Mouse (Mus musculus) liver, embryonic 14.5 days (tissue): ENCODE measurements around the gene Alg9. TPM values are rescaled to one million over a fixed set of nuclear protein-coding genes. Genes with fewer than 3 reads are reported as not detected.

ENCODE experiments used
- ATAC-seq: fragments of 200-750 bp; cut with Nextera tagmentation; 2 replicates; pipeline ENCODE4 v1.8.0; 2017; ENCODE audit warnings: moderate number of reproducible peaks, mild to moderate bottlenecking, moderate library complexity; ENCODE audit not compliant: insufficient read depth
- DNase-seq, 3 experiments: peaks; one replicate each; pipeline ENCODE4 v3.0.0-alpha.2; 2012 to 2013; ENCODE audit warnings: low read depth in 3 of 3, low spot score in 3 of 3
- H3K27ac ChIP-seq: fragments of 300-500 bp; sonication (generic); 2 replicates; pipeline ENCODE4 v1.5.1; 2014; ENCODE audit warnings: moderate library complexity, mild to moderate bottlenecking, control low read depth, inconsistent platforms
- H3K27me3 ChIP-seq: fragments of 300-500 bp; sonication (generic); 2 replicates; pipeline ENCODE4 v1.6.1; 2014; ENCODE audit warnings: mild to moderate bottlenecking, low read length, moderate library complexity; ENCODE audit not compliant: control insufficient read depth, insufficient read depth
- H3K36me3 ChIP-seq: fragments of 300-500 bp; sonication (generic); replicated peaks from 2 replicates; pipeline ENCODE4 v1.6.1; 2014; ENCODE audit warnings: low read depth; ENCODE audit not compliant: control insufficient read depth, insufficient read depth
- H3K4me1 ChIP-seq, 2 experiments: fragments of 200-500 bp in 1 of 2; fragments of 300-500 bp in 1 of 2; sonication (generic) in 1 of 2; replicated peaks; 2 replicates each; pipeline ENCODE4 v1.6.1; 2012 to 2014; ENCODE audit warnings: antibody characterized with exemption in 1 of 2, inconsistent platforms in 1 of 2, low read length in 1 of 2; ENCODE audit not compliant: control insufficient read depth in 2 of 2, insufficient read depth in 2 of 2
- H3K4me2 ChIP-seq: fragments of 300-500 bp; sonication (generic); 2 replicates; pipeline ENCODE4 v1.6.1; 2014; ENCODE audit warnings: low read depth, mild to moderate bottlenecking, control low read depth, moderate library complexity
- H3K4me3 ChIP-seq, 2 experiments: fragments of 200-500 bp in 1 of 2; fragments of 300-500 bp in 1 of 2; sonication (generic) in 1 of 2; 2 replicates each; pipeline ENCODE4 v1.5.1; 2012 to 2014; ENCODE audit warnings: low read depth in 2 of 2, low read length in 2 of 2, mild to moderate bottlenecking in 2 of 2, control low read depth in 1 of 2, inconsistent platforms in 1 of 2, moderate library complexity in 1 of 2; ENCODE audit not compliant: insufficient read depth in 1 of 2
- H3K9ac ChIP-seq: fragments of 300-500 bp; sonication (generic); replicated peaks from 2 replicates; pipeline ENCODE4 v1.6.1; 2014; ENCODE audit warnings: mild to moderate bottlenecking, control low read depth, moderate library complexity
- H3K9me3 ChIP-seq: fragments of 300-500 bp; sonication (generic); 2 replicates; pipeline ENCODE4 v1.6.1; 2016; ENCODE audit warnings: low read length, mixed read lengths; ENCODE audit not compliant: control insufficient read depth
- CTCF ChIP-seq: IDR thresholded peaks from 2 replicates; pipeline ENCODE4 v1.5.1; 2016; ENCODE audit warnings: antibody characterized with exemption, low read depth, control low read depth
- EP300 ChIP-seq: IDR thresholded peaks from 2 replicates; pipeline ENCODE4 v1.6.1; 2016; ENCODE audit warnings: antibody characterized with exemption, low read depth
- WGBS: fragments of 180-500 bp; shearing (Covaris S2); extraction: QIAGEN DNeasy Blood & Tissue Kit; methylation state at CpG from one replicate; pipeline ENCODE4 v1.1.7; 2014; ENCODE audit not compliant: insufficient replicate concordance; 5-methylcytosine and 5-hydroxymethylcytosine counted together
- polyA plus RNA-seq, 2 experiments: library from polyadenylated mRNA; depleted of rRNA in 1 of 2; stranded (reverse) in 1 of 2; unstranded in 1 of 2; fragments of >200 nt; fragmentation: Nextera tagmentation in 1 of 2; extraction: Ambion mirVana in 1 of 2; gene quantifications; 2 replicates each; pipeline versions ENCODE4 v1.2.1 to v1.2.3; 2012 to 2014

The Alg9 gene
- polyA plus RNA-seq, 2 experiments, result 10.1 to 12.7 TPM

- no peak for ATAC-seq
- WGBS, result 79% methylated on average over 4 of the region's 4 CpGs
- no peak overlapping the region for H3K4me3 ChIP-seq
- H3K9me3 ChIP-seq, result no peaks in the 10 kb centered on the region
- no peak overlapping the region for H3K27ac ChIP-seq
- H3K9ac ChIP-seq, result no peak overlapping the region
- H3K4me1 ChIP-seq, result peaks cover 15 to 20% of the 10 kb centered on the region in 2 experiments
- H3K27me3 ChIP-seq, result no peaks in the 10 kb centered on the region
- no peak overlapping the region for H3K4me2 ChIP-seq
- DNase-seq, result no peak
- TF ChIP-seq CTCF (no peak), EP300 (no peak)
- no peaks in the 10 kb centered on the region for H3K36me3 ChIP-seq
These were observed 61.3 kb downstream of the Alg9 start for GRCm38 (mm10) chr9:50836097-50836496.

DNA sequence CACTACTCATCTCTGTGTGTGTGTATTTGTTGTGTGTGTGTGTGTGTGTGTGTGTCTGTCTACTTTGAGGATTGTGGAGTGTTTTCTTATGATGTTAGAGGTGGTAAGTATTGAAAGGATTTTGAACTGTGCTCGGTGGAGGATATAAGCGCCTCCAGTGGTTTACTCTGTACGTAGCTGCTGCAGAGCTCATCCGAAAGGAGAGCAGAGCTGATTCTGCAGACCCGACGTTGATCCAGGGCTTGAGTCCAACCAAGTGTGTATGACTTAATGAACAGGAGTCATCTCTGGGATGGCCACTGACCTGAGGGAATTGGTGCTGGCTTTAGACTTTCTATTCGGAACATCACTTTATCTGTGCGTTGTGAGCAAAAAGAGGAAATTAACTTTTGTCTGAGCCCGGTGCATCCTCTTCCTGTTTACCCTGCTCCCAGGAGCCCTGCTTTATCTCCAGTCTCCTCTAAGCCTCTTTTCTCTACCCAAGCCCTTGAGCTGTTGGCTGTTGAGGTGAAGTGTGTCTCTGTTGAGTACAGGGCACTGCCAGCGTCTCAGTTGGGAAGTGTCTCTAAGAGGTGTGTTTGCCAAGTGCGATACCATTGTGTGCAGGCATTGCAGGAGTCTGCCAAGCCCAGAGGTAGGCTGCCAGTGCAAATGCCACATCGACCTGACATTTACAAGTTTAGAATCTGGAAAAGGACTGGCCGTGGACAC, 66.4 kb downstream of the Alg9 start:
- TF ChIP-seq CTCF, result no peak; the same call in 1 of the 2 replicates
- no peak for TF ChIP-seq EP300
- Histone ChIP-seq H3K27me3 (no peaks in the 10 kb centered on the region), H3K4me1 (peaks cover 11% of the 10 kb centered on the region in 2 experiments), H3K27ac (peak overlapping the region; percentile 21; the same call in 1 of the 2 replicates), H3K9me3 (no peaks in the 10 kb centered on the region), H3K4me3 (no peak overlapping the region), H3K4me2 (peak overlapping the region; percentile 19), H3K9ac (peak overlapping the region; percentile 16; the same call in 1 of the 2 replicates), H3K36me3 (no peaks in the 10 kb centered on the region; the same call in 1 of the 2 replicates)
- ATAC-seq (0 out of 2 replicates have a peak, but pooled peaks have one; percentile 18), DNase-seq (no peak)
- WGBS, result 30% methylated on average over 13 of the region's 13 CpGs

DNA sequence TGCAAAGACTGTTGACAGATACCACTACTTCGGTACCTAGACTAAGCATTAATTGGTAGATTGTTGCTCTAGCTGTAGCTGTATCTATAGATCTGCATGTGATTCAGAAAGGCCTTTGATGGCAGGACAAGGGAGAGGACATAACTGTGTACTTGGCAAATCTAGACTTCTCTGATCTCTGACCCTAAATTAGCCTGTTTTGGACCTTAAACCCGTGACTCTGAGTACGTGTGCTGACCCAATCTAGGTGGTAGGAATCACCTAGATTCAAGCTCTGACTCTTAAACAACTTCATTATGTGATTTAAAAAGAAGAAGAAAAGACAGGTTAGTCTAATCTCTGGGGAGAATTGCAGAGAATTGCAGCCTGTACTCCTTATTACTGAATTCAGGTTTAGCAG, 70.3 kb downstream of the Alg9 start, which contains the start of gene Ppp2r1b:
Gene Ppp2r1b (plus strand): TSS at position 221 of the 400 bp plus-strand sequence.
- no peak within 1 kb of the TSS for H3K27ac ChIP-seq
- H3K27me3 ChIP-seq, result no peaks in the 10 kb centered on the region
- H3K36me3 ChIP-seq, result no peaks in the 10 kb centered on the region; the same call in 1 of the 2 replicates
- TF ChIP-seq EP300, result no peak
- no peak for TF ChIP-seq CTCF
- peaks cover 24 to 29% of the 10 kb centered on the region in 2 experiments for H3K4me1 ChIP-seq
- H3K9me3 ChIP-seq, result no peaks in the 10 kb centered on the region
- no peak within 1 kb of the TSS for H3K4me3 ChIP-seq
- H3K9ac ChIP-seq, result no peak within 1 kb of the TSS
- 80% methylated on average over 3 of the region's 3 CpGs for WGBS
- DNase-seq (no peak), ATAC-seq (no peak)
- H3K4me2 ChIP-seq, result no peak within 1 kb of the TSS

GRCm38 (mm10) chr9:50845547-50845946, 70.7 kb downstream of the Alg9 start:
- Histone ChIP-seq H3K27me3 (no peaks in the 10 kb centered on the region), H3K9me3 (no peaks in the 10 kb centered on the region), H3K36me3 (no peaks in the 10 kb centered on the region; the same call in 1 of the 2 replicates), H3K27ac (no peak overlapping the region), H3K9ac (no peak overlapping the region), H3K4me1 (peaks cover 22 to 27% of the 10 kb centered on the region in 2 experiments), H3K4me2 (no peak overlapping the region), H3K4me3 (no peak overlapping the region)
- 65% methylated on average over 9 of the region's 9 CpGs for WGBS
- no peak for DNase-seq
- no peak for TF ChIP-seq EP300
- ATAC-seq, result no peak

DNA sequence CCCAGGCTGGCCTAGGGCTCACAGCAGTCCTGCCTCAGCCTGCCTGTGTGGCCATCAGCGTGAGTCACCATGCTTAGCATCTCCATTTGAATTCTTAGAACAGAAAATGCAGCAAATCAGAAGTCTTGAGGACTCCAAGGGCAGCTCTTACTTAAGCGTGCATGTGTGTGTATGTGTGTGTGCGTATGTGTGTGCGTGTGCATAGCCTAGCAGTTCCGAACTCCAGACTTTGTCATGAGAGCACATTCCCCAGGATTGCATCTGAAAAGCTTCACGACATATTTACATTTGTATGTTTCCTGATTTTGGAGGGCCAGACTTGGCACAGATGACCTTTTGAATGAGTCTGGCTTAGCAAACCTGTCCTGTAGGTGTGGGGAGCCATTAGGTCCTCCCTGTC, 72.3 kb downstream of the Alg9 start:
- no peak for DNase-seq
- H3K36me3 ChIP-seq, result no peaks in the 10 kb centered on the region; the same call in 1 of the 2 replicates
- no peaks in the 10 kb centered on the region for H3K27me3 ChIP-seq
- no peak overlapping the region for H3K9ac ChIP-seq
- H3K4me3 ChIP-seq, result no peak overlapping the region
- WGBS, result 83% methylated on average over 6 of the region's 6 CpGs
- H3K9me3 ChIP-seq, result no peaks in the 10 kb centered on the region
- TF ChIP-seq CTCF (no peak), EP300 (no peak)
- H3K27ac ChIP-seq, result no peak overlapping the region
- no peak overlapping the region for H3K4me2 ChIP-seq
- no peak for ATAC-seq
- H3K4me1 ChIP-seq, result peaks cover 16 to 24% of the 10 kb centered on the region in 2 experiments
